Mouse (Mus musculus) left cerebral cortex, adult 18-20 months (tissue): Measurements from ENCODE around the gene Gm13277. TPM values are rescaled to one million over a fixed set of nuclear protein-coding genes. Genes with fewer than 3 reads are reported as not detected.
"Not testable (repeated sequence)": the region's sequence is repeated elsewhere in the genome, so short reads cannot be mapped to it uniquely, and the experiment has no call there.

ENCODE experiments used
- DNase-seq, 2 experiments: peaks; one replicate each; pipeline ENCODE4 v3.0.0; 2021 to 2022; ENCODE audit warnings: low spot score in 2 of 2, mixed read lengths in 1 of 2
- total RNA-seq, 2 experiments: library from RNA; stranded (reverse); gene quantifications; 2 replicates each; pipeline ENCODE4 v1.2.3; 2021

The Gm13277 gene
- total RNA-seq, 2 experiments from 2014 or later = not detected

DNA sequence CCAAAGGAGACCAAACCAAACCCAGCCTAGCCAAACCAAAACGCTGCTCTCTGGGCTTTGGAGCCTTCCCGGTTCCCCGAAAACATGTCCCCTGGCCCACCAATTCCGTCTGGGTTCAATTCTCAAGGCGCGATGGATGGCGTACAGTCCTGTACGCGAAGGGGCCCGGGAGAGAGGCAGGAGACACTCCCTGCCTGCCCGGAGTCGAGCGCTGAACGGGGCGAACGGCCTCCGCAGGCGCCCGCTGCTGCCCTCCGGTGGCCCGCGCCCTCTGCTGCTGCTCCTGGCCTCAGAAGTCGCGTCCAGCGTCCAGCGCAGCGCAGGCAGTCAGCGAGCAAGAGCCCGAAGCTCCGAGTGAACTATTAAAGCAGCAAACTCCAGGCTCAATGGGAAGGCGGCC, 6.1 kb upstream of the Gm13277 start:
- not testable (repeated sequence) for DNase-seq

DNA sequence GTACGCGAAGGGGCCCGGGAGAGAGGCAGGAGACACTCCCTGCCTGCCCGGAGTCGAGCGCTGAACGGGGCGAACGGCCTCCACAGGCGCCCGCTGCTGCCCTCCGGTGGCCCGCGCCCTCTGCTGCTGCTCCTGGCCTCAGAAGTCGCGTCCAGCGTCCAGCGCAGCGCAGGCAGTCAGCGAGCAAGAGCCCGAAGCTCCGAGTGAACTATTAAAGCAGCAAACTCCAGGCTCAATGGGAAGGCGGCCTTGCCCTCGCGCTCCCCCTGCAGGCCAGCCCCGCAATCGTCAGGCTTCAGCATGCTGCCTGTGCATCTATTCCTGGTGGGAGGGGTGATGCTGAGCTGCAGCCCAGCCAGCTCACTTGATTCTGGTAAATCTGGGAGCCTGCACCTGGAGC, 3.0 kb upstream of the Gm13277 start, which contains the start of gene Gm13276:
Gene Gm13276 (plus strand): TSS at position 301 of the 400 bp plus-strand sequence.
- DNase-seq = not testable (repeated sequence)

DNA sequence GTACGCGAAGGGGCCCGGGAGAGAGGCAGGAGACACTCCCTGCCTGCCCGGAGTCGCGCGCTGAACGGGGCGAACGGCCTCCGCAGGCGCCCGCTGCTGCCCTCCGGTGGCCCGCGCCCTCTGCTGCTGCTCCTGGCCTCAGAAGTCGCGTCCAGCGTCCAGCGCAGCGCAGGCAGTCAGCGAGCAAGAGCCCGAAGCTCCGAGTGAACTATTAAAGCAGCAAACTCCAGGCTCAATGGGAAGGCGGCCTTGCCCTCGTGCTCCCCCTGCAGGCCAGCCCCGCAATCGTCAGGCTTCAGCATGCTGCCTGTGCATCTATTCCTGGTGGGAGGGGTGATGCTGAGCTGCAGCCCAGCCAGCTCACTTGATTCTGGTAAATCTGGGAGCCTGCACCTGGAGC, 2.8 kb downstream of the Gm13277 start, which contains the start of gene Gm13278:
Gene Gm13278 (plus strand): TSS at position 301 of the 400 bp plus-strand sequence.
- DNase-seq = not testable (repeated sequence)

DNA sequence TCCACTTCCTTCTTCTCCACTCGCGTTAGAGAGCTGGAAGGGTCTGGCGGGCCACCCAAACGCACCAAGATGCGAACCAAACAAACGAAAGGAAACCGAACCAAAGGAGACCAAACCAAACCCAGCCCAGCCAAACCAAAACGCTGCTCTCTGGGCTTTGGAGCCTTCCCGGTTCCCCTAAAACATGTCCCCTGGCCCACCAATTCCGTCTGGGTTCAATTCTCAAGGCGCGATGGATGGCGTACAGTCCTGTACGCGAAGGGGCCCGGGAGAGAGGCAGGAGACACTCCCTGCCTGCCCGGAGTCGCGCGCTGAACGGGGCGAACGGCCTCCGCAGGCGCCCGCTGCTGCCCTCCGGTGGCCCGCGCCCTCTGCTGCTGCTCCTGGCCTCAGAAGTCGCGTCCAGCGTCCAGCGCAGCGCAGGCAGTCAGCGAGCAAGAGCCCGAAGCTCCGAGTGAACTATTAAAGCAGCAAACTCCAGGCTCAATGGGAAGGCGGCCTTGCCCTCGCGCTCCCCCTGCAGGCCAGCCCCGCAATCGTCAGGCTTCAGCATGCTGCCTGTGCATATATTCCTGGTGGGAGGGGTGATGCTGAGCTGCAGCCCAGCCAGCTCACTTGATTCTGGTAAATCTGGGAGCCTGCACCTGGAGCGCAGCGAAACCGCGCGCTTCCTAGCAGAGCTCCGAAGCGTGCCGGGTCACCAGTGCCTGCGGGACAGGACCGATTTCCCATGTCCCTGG, 5.7 kb downstream of the Gm13277 start, which contains the start of gene Gm13275:
Gene Gm13275 (plus strand): TSS at position 552 of the 740 bp plus-strand sequence.
- DNase-seq = peak; percentile 45 to 58

DNA sequence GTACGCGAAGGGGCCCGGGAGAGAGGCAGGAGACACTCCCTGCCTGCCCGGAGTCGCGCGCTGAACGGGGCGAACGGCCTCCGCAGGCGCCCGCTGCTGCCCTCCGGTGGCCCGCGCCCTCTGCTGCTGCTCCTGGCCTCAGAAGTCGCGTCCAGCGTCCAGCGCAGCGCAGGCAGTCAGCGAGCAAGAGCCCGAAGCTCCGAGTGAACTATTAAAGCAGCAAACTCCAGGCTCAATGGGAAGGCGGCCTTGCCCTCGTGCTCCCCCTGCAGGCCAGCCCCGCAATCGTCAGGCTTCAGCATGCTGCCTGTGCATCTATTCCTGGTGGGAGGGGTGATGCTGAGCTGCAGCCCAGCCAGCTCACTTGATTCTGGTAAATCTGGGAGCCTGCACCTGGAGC, 8.7 kb downstream of the Gm13277 start, which contains the start of gene Gm13279:
Gene Gm13279 (plus strand): TSS at position 301 of the 400 bp plus-strand sequence.
- DNase-seq = not testable (repeated sequence)

DNA sequence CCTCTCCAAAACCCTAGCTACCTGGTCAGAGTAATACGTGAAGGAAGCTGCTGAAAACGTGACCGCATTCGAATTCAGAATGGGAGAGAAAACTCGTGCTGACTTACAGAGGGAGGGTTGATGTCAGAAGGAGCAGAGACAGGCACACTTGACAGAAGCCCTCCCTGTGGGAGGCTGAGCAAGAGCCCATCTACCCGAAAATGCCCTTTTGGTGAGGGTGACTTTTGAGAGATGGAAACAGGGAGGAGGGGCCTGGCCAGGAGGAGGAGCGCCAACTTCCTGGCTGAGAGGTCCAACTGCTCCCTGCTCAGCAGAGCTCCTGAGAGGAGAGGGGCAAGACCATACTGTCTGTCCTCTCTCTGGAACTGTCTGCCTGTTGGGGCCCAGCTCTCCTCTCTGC, 10.9 kb downstream of the Gm13277 start, which contains the start of gene Gm13285:
Gene Gm13285 (plus strand): TSS at position 301 of the 400 bp plus-strand sequence.
- DNase-seq = not testable (repeated sequence)

DNA sequence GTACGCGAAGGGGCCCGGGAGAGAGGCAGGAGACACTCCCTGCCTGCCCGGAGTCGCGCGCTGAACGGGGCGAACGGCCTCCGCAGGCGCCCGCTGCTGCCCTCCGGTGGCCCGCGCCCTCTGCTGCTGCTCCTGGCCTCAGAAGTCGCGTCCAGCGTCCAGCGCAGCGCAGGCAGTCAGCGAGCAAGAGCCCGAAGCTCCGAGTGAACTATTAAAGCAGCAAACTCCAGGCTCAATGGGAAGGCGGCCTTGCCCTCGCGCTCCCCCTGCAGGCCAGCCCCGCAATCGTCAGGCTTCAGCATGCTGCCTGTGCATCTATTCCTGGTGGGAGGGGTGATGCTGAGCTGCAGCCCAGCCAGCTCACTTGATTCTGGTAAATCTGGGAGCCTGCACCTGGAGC, 14.5 kb downstream of the Gm13277 start, which contains the start of gene Gm13287:
Gene Gm13287 (plus strand): TSS at position 301 of the 400 bp plus-strand sequence.
- not testable (repeated sequence) for DNase-seq

DNA sequence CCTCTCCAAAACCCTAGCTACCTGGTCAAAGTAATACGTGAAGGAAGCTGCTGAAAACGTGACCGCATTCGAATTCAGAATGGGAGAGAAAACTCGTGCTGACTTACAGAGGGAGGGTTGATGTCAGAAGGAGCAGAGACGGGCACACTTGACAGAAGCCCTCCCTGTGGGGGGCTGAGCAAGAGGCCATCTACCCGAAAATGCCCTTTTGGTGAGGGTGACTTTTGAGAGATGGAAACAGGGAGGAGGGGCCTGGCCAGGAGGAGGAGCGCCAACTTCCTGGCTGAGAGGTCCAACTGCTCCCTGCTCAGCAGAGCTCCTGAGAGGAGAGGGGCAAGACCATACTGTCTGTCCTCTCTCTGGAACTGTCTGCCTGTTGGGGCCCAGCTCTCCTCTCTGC, 16.8 kb downstream of the Gm13277 start, which contains the start of gene Gm13288:
Gene Gm13288 (plus strand): TSS at position 301 of the 400 bp plus-strand sequence.
- DNase-seq = not testable (repeated sequence)

DNA sequence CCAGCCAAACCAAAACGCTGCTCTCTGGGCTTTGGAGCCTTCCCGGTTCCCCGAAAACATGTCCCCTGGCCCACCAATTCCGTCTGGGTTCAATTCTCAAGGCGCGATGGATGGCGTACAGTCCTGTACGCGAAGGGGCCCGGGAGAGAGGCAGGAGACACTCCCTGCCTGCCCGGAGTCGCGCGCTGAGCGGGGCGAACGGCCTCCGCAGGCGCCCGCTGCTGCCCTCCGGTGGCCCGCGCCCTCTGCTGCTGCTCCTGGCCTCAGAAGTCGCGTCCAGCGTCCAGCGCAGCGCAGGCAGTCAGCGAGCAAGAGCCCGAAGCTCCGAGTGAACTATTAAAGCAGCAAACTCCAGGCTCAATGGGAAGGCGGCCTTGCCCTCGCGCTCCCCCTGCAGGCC, 17.3 kb downstream of the Gm13277 start:
- DNase-seq = not testable (repeated sequence)

DNA sequence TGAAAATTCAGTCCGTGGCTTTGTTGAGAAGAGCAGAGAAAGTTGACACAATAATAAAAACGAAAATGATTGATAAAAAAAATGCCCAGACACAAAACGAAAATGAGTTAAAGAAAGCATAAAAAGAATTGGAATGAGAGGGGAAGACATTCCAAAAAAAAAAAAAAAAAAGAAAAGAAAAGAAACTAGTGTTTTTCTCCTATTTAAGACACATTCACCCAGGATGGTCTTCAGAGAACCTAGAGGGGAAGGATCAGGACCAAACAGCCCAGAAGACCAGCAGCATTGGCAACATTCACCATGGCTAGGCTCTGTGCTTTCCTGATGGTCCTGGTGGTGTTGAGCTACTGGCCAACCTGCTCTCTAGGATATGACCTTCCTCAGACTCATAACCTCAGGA, 27.5 kb downstream of the Gm13277 start, which contains the start of gene Ifna7:
Gene Ifna7 (plus strand): TSS at position 301 of the 400 bp plus-strand sequence.
- no peak for DNase-seq

DNA sequence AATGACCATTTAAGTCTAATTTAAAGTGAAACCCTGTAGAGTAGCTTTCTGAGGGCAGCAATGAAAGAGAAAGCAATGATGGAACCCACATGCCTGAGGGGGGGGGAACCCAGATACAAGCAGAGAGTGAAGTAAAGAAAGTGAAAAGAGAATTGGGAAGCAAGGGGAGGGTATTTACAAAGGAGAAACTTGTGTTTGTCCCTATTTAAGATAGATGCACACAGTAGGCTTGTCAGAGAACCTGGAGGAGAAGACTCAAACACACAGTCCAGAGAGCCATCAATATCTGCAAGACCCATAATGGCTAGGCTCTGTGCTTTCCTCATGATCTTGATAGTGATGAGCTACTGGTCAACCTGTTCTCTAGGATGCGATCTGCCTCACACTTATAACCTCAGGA, 31.2 kb downstream of the Gm13277 start, which contains the start of gene Ifna11:
Gene Ifna11 (plus strand): TSS at position 301 of the 400 bp plus-strand sequence.
- DNase-seq = no peak

DNA sequence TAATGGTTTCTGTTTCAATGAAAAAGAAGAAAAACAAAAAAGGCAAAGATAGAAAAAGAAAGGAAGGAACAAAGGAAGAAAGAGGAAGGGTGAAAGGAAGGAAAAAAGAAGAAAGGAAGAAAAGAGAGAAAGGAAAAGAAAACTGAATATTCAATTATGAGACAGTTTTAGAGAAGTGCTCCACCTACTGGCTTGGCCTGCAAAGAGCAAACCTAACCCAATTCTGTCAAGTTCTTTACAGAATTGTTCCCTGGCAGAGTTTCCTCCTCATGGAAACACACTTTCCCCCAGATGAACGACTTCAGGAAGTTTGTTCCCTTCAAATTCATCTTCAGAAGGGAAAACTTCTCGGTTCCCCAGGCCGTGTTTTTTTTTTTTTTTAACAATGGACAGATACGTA, 34.6 kb downstream of the Gm13277 start:
- DNase-seq = peak; percentile 9 to 23

DNA sequence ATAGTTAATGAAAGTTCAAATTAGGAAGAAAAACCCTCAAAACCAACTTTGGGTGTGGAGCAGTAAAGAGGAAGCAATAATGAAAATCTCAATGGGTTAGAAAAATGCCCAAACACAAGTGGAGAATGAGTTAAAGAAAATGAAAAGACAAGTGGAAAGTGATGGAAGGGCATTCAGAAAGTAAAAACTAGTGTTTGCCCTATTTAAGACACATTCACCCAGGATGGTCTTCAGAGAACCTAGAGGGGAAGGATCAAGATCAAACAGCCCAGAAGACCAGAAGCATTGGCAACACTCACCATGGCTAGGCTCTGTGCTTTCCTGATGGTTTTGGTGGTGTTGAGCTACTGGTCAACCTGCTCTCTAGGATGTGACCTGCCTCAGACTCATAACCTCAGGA, 38.7 kb downstream of the Gm13277 start, which contains the start of gene Ifna6:
Gene Ifna6 (plus strand): TSS at position 301 of the 400 bp plus-strand sequence.
- DNase-seq = not testable (repeated sequence)

DNA sequence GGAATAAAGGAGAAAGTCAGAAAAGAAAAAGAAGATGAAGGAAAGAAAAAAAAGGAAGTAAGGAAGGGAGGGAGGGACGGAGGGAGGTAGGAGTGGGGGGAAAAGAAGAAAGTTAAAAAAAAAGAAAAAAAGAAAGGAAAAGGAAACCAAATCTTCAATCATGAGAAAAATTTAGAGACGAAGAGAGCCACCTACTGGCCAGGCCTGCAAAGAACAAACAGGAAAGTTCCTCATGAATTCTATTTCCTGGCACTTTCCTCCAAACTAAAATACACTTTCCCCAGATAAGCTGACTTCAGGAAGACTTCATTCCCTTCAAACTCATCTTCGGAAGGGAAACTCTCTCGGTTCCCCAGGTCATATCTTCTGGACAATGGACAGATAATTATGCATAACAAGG, 42.1 kb downstream of the Gm13277 start:
- peak; percentile 45 to 56 for DNase-seq

DNA sequence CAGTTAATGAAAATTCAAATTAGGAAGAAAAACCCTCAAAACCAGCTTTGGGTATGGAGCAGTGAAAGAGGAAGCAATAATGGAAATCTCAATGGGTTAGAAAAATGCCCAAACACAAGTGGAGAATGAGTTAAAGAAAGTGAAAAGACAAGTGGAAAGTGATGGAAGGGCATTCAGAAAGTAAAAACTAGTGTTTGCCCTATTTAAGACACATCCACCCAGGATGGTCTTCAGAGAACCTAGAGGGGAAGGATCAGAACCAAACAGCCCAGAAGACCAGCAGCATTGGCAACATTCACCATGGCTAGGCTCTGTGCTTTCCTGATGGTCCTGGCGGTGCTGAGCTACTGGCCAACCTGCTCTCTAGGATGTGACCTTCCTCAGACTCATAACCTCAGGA, 46.8 kb downstream of the Gm13277 start, which contains the start of gene Ifna5:
Gene Ifna5 (plus strand): TSS at position 301 of the 400 bp plus-strand sequence.
- DNase-seq = not testable (repeated sequence)

Other genes with a start within 250 kb of the Gm13277 start
- not detected for gene Ifna15, start 230.4 kb upstream of the Gm13277 start, total RNA-seq
- gene Ifna14, start 216.8 kb upstream of the Gm13277 start, total RNA-seq = not detected
- not detected for gene Ifna9, start 196.2 kb upstream of the Gm13277 start, total RNA-seq
- not detected for gene Ifna12, start 185.3 kb upstream of the Gm13277 start, total RNA-seq
- gene C87499, start 154.2 kb upstream of the Gm13277 start, total RNA-seq = not detected
- gene Ifna13, start 144.2 kb upstream of the Gm13277 start, total RNA-seq = not detected
- gene Ifna16, start 111.7 kb upstream of the Gm13277 start, total RNA-seq = not detected
- gene Ifna2, start 104.7 kb upstream of the Gm13277 start, total RNA-seq = not detected
- not detected for gene Ifnab, start 97.3 kb upstream of the Gm13277 start, total RNA-seq
- under 1 TPM; 0.49 to 0.89 TPM for gene Gm26566, start 66.8 kb upstream of the Gm13277 start, total RNA-seq
- 100 to 1,000 TPM; 100 to 103 TPM for gene Klhl9, start 66.2 kb upstream of the Gm13277 start, total RNA-seq
- not detected for gene Gm13271, start 33.8 kb upstream of the Gm13277 start, total RNA-seq
- not detected for gene Gm13283, start 28.5 kb upstream of the Gm13277 start, total RNA-seq
- not detected for gene Gm13290, start 14.8 kb upstream of the Gm13277 start, total RNA-seq
- gene Gm13289, start 11.7 kb upstream of the Gm13277 start, total RNA-seq = not detected
- gene Gm13272, start 8.8 kb upstream of the Gm13277 start, total RNA-seq = not detected
- not detected for gene Ifnz, start 6.5 kb upstream of the Gm13277 start, total RNA-seq
- not detected for gene Gm13276, start 2.9 kb upstream of the Gm13277 start, total RNA-seq
- not detected for gene Gm13278, start 2.9 kb downstream of the Gm13277 start, total RNA-seq
- gene Gm13275, start 5.9 kb downstream of the Gm13277 start, total RNA-seq = not detected
- not detected for gene Gm13279, start 8.8 kb downstream of the Gm13277 start, total RNA-seq
- gene Gm13285, start 11.0 kb downstream of the Gm13277 start, total RNA-seq = not detected
- gene Gm13287, start 14.6 kb downstream of the Gm13277 start, total RNA-seq = not detected
- gene Gm13288, start 16.9 kb downstream of the Gm13277 start, total RNA-seq = not detected
- gene Ifna7, start 27.6 kb downstream of the Gm13277 start, total RNA-seq = not detected
- gene Ifna11, start 31.3 kb downstream of the Gm13277 start, total RNA-seq = not detected
- not detected for gene Ifna6, start 38.8 kb downstream of the Gm13277 start, total RNA-seq
- not detected for gene Ifna5, start 46.9 kb downstream of the Gm13277 start, total RNA-seq
- not detected for gene Ifna4, start 53.2 kb downstream of the Gm13277 start, total RNA-seq
- gene Ifna1, start 61.5 kb downstream of the Gm13277 start, total RNA-seq = not detected
- not detected for gene Ifne, start 91.6 kb downstream of the Gm13277 start, total RNA-seq